Mouse (Mus musculus) stomach, postnatal 0 days (tissue): ENCODE results near the gene Tcf12.

Experiments used
- CTCF ChIP-seq: IDR thresholded peaks from 2 replicates; pipeline ENCODE4 v1.5.1; 2016; ENCODE audit warnings: antibody characterized with exemption, low read depth, mild to moderate bottlenecking, moderate library complexity
- EP300 ChIP-seq: optimal IDR thresholded peaks from 2 replicates; pipeline ENCODE3; 2016; ENCODE audit warnings: antibody characterized with exemption

DNA sequence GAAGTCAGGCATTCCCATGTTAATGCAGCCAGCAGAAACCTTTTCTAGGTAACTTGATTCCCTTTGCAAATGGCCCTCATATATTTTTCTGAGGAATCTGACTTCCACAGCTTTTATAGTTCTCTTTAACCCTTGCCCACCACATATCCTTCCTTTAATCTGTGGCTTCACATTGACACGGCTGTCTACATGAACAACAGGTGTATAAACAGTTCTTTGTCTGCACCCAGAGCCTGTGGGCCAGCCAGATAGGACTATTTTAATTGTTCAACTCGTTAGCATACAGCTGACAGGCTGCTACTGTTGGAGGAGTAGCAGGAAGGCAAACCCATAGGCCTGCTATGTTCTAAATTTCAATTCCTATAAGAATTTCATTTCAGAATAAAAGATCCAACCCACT is 250.0 kb downstream of the Tcf12 start:
- TF ChIP-seq CTCF (no peak), EP300 (no peak)
